In genomic region chr19:7044706-7045105, GRCm38 (mm10) we compare ENCODE assay signal across 24 mouse cellular contexts. TPM values are rescaled to one million over a fixed set of nuclear protein-coding genes. Genes with fewer than 3 reads are reported as not detected.
A peak's percentile ranks its signal among the peaks of the same experiment; 100 is the strongest.
DNase-seq lines count a peak whose midpoint lies in the region; ATAC-seq and TF ChIP-seq lines count a peak whose summit lies in the region.
"Had no signal": no experiment of that assay in that cellular context is flagged by ENCODE, and none has a peak within 500 bp of the region (broad histone marks: within the 10 kb centered on the region; RNA-seq: fewer than 3 reads in every experiment).

No protein-coding gene starts in this region.

- ATAC-seq in limb, embryonic 15.5 days (ENCODE audit: insufficient number of reproducible peaks, low FRiP score, low TSS enrichment, low read depth) = no peak
- no peak for ATAC-seq in heart, embryonic 14.5 days (ENCODE audit: insufficient number of reproducible peaks, insufficient read depth, low FRiP score, low read depth)
- ATAC-seq: forebrain, embryonic 14.5 days; intestine, postnatal 0 days; midbrain, embryonic 15.5 days had no signal

- H3K4me3 ChIP-seq in limb, embryonic 15.5 days = no peak overlapping the region
- H3K4me3 ChIP-seq in limb, embryonic 10.5 days = no peak overlapping the region
- no peak overlapping the region for H3K4me3 ChIP-seq in heart, embryonic 14.5 days (ENCODE audit: control insufficient read depth in 1 of 2, insufficient read depth in 1 of 2, low read depth in 1 of 2, low read length in 2 of 2)
- no peak overlapping the region for H3K4me3 ChIP-seq in olfactory bulb, adult 2 months (ENCODE audit: insufficient read depth, low read depth, low read length)
- H3K4me3 ChIP-seq: embryonic facial prominence, embryonic 13.5 days; kidney, embryonic 15.5 days; megakaryocyte, embryonic 14.5 days; midbrain, embryonic 15.5 days; neural tube, embryonic 15.5 days had no signal

- no peaks in the 10 kb centered on the region for H3K36me3 ChIP-seq in limb, embryonic 15.5 days
- no peaks in the 10 kb centered on the region for H3K36me3 ChIP-seq in limb, embryonic 10.5 days
- no peaks in the 10 kb centered on the region for H3K36me3 ChIP-seq in heart, embryonic 14.5 days (ENCODE audit: control insufficient read depth, insufficient read depth, low read length)
- H3K36me3 ChIP-seq: embryonic facial prominence, embryonic 13.5 days; kidney, embryonic 15.5 days; midbrain, embryonic 15.5 days; neural tube, embryonic 15.5 days had no signal

- 28% methylated on average over 4 of the region's 4 CpGs for WGBS in limb, embryonic 15.5 days
- WGBS in limb, embryonic 10.5 days = 36% methylated on average over 4 of the region's 4 CpGs
- WGBS in heart, embryonic 14.5 days = 15% methylated on average over 4 of the region's 4 CpGs
- WGBS in olfactory bulb, adult 2 months = 21% methylated on average over 4 of the region's 4 CpGs

- TF ChIP-seq POLR2A in olfactory bulb, adult 2 months (IDR thresholded peaks at IDR 0.05; ENCODE audit: insufficient read depth, low read depth, low read length) = no peak

- H3K4me1 ChIP-seq in limb, embryonic 15.5 days = peaks cover 6% of the 10 kb centered on the region; the same call in 1 of the 2 replicates
- peaks cover 6% of the 10 kb centered on the region for H3K4me1 ChIP-seq in limb, embryonic 10.5 days
- H3K4me1 ChIP-seq in heart, embryonic 14.5 days (ENCODE audit: control insufficient read depth in 2 of 2, insufficient read depth in 2 of 2, low read length in 2 of 2) = peaks cover 12 to 13% of the 10 kb centered on the region in 2 experiments
- H3K4me1 ChIP-seq in olfactory bulb, adult 2 months (ENCODE audit: control insufficient read depth, insufficient read depth, low read length) = peaks cover 21% of the 10 kb centered on the region

- H3K9ac ChIP-seq in limb, embryonic 15.5 days = 0 out of 2 replicates have a peak overlapping the region, but pooled peaks have one; percentile 2
- peak overlapping the region; percentile 42 for H3K9ac ChIP-seq in heart, embryonic 14.5 days (ENCODE audit: low read length)
- H3K9ac ChIP-seq: embryonic facial prominence, embryonic 13.5 days; kidney, embryonic 15.5 days; liver, embryonic 14.5 days; lung, embryonic 14.5 days; midbrain, embryonic 15.5 days; neural tube, embryonic 15.5 days had no signal

- no peak overlapping the region for H3K4me2 ChIP-seq in limb, embryonic 15.5 days
- H3K4me2 ChIP-seq in heart, embryonic 14.5 days (ENCODE audit: low read length) = no peak overlapping the region
- H3K4me2 ChIP-seq: embryonic facial prominence, embryonic 13.5 days; kidney, embryonic 15.5 days; lung, embryonic 14.5 days; midbrain, embryonic 15.5 days; neural tube, embryonic 15.5 days had no signal

- DNase-seq in heart, adult 18-20 months = peak; percentile 44 to 66
- DNase-seq in heart, postnatal 4 days = no peak
- DNase-seq in limb, embryonic 10.5 days (ENCODE audit: low spot score) = no peak
- DNase-seq in right cerebral cortex, postnatal 4 days = no peak
- DNase-seq in thymus, postnatal 14 days = no peak
- DNase-seq: adrenal gland, adult 8-10 months; cerebellum, adult 18-20 months; cerebellum, postnatal 14 days; gastrocnemius, postnatal 14 days; kidney, postnatal 36 days; layer of hippocampus, adult 9-11 months; lung, embryonic 14.5 days had no signal

- H3K9me3 ChIP-seq in limb, embryonic 15.5 days = no peaks in the 10 kb centered on the region
- no peaks in the 10 kb centered on the region for H3K9me3 ChIP-seq in limb, embryonic 10.5 days (replicated peaks)
- H3K9me3 ChIP-seq in heart, embryonic 14.5 days (ENCODE audit: control insufficient read depth, low read length) = no peaks in the 10 kb centered on the region
- H3K9me3 ChIP-seq: embryonic facial prominence, embryonic 13.5 days; kidney, embryonic 15.5 days; midbrain, embryonic 15.5 days; neural tube, embryonic 15.5 days had no signal

- no peak overlapping the region for H3K27ac ChIP-seq in limb, embryonic 15.5 days
- H3K27ac ChIP-seq in limb, embryonic 10.5 days = no peak overlapping the region
- H3K27ac ChIP-seq in heart, embryonic 14.5 days (replicated peaks in 1 of 2; ENCODE audit: control insufficient read depth in 1 of 2, insufficient read depth in 1 of 2, low read depth in 2 of 2, low read length in 2 of 2) = peak overlapping the region; percentile 67 to 90
- peak overlapping the region; percentile 84 for H3K27ac ChIP-seq in olfactory bulb, adult 2 months (ENCODE audit: insufficient read depth, low read depth, low read length)
- H3K27ac ChIP-seq: embryonic facial prominence, embryonic 13.5 days; kidney, embryonic 15.5 days; liver, embryonic 14.5 days; midbrain, embryonic 15.5 days; neural tube, embryonic 15.5 days; stomach, postnatal 0 days had no signal

- H3K27me3 ChIP-seq in limb, embryonic 15.5 days = no peaks in the 10 kb centered on the region
- H3K27me3 ChIP-seq in limb, embryonic 10.5 days (ENCODE audit: low read depth, poor library complexity, severe bottlenecking) = no peaks in the 10 kb centered on the region
- no peaks in the 10 kb centered on the region for H3K27me3 ChIP-seq in heart, embryonic 14.5 days (ENCODE audit: control insufficient read depth, insufficient read depth, low read length)
- H3K27me3 ChIP-seq: embryonic facial prominence, embryonic 13.5 days; kidney, embryonic 15.5 days; midbrain, embryonic 15.5 days; neural tube, embryonic 15.5 days had no signal

- no peak for TF ChIP-seq CTCF in olfactory bulb, adult 2 months (IDR thresholded peaks at IDR 0.05; ENCODE audit: insufficient read depth, low read depth, low read length)

RNA-seq across cellular contexts. Expression of gene Stip1, which starts 4.9 kb away (rescaled TPM):
- total RNA-seq in heart, adult 18-20 months (2021) = 100 to 1,000 TPM; 137 to 160 TPM
- 100 to 1,000 TPM; 139 to 151 TPM for total RNA-seq in heart, postnatal 4 days (2021)
- 207 and 226 TPM in 2 replicates for polyA plus RNA-seq in limb, embryonic 15.5 days (2015; fragmentation: Nextera tagmentation; extraction: Ambion mirVana)
- 455 and 483 TPM in 2 replicates for polyA plus RNA-seq in limb, embryonic 10.5 days (2016; fragmentation: Nextera tagmentation; extraction: Ambion mirVana)
- 174 and 175 TPM in 2 replicates for polyA plus RNA-seq in heart, embryonic 14.5 days (2014; fragmentation: Nextera tagmentation; extraction: Ambion mirVana)
- 145 and 219 TPM in 2 replicates for polyA plus RNA-seq in olfactory bulb, adult 2 months (2012; ENCODE audit: insufficient read depth, insufficient read length, low replicate concordance, missing spikeins)

RNA-seq across cellular contexts. Expression of gene Macrod1, which starts 11.9 kb away (rescaled TPM):
- total RNA-seq in heart, adult 18-20 months (2021) = 100 to 1,000 TPM; 303 to 332 TPM
- total RNA-seq in heart, postnatal 4 days (2021) = 100 to 1,000 TPM; 107 to 126 TPM
- 18.2 and 27.2 TPM in 2 replicates for polyA plus RNA-seq in limb, embryonic 15.5 days (2015; fragmentation: Nextera tagmentation; extraction: Ambion mirVana)
- polyA plus RNA-seq in limb, embryonic 10.5 days (2016; fragmentation: Nextera tagmentation; extraction: Ambion mirVana) = 2.8 and 4.4 TPM in 2 replicates
- polyA plus RNA-seq in heart, embryonic 14.5 days (2014; fragmentation: Nextera tagmentation; extraction: Ambion mirVana) = 50.5 and 53.0 TPM in 2 replicates
- polyA plus RNA-seq in olfactory bulb, adult 2 months (2012; ENCODE audit: insufficient read depth, insufficient read length, low replicate concordance, missing spikeins) = not detected in 2 replicates

RNA-seq across cellular contexts. Expression of gene Fermt3, which starts 25.4 kb away (rescaled TPM):
- total RNA-seq in heart, adult 18-20 months (2021) = 1 to 10 TPM; 4.4 to 6.0 TPM
- total RNA-seq in heart, postnatal 4 days (2021) = 1 to 10 TPM; 3.5 to 3.7 TPM
- polyA plus RNA-seq in limb, embryonic 15.5 days (2015; fragmentation: Nextera tagmentation; extraction: Ambion mirVana) = 13.1 TPM in 2 replicates
- 7.0 and 7.5 TPM in 2 replicates for polyA plus RNA-seq in limb, embryonic 10.5 days (2016; fragmentation: Nextera tagmentation; extraction: Ambion mirVana)
- 5.2 and 6.6 TPM in 2 replicates for polyA plus RNA-seq in heart, embryonic 14.5 days (2014; fragmentation: Nextera tagmentation; extraction: Ambion mirVana)
- not detected in 2 replicates for polyA plus RNA-seq in olfactory bulb, adult 2 months (2012; ENCODE audit: insufficient read depth, insufficient read length, low replicate concordance, missing spikeins)

RNA-seq across cellular contexts. Expression of gene Trpt1, which starts 48.8 kb away (rescaled TPM):
- 10 to 100 TPM; 22.4 to 26.4 TPM for total RNA-seq in heart, adult 18-20 months (2021)
- total RNA-seq in heart, postnatal 4 days (2021) = 10 to 100 TPM; 22.6 to 25.7 TPM
- 11.9 and 12.2 TPM in 2 replicates for polyA plus RNA-seq in limb, embryonic 15.5 days (2015; fragmentation: Nextera tagmentation; extraction: Ambion mirVana)
- 7.4 and 10.6 TPM in 2 replicates for polyA plus RNA-seq in limb, embryonic 10.5 days (2016; fragmentation: Nextera tagmentation; extraction: Ambion mirVana)
- 20.0 and 22.0 TPM in 2 replicates for polyA plus RNA-seq in heart, embryonic 14.5 days (2014; fragmentation: Nextera tagmentation; extraction: Ambion mirVana)
- not detected in 2 replicates for polyA plus RNA-seq in olfactory bulb, adult 2 months (2012; ENCODE audit: insufficient read depth, insufficient read length, low replicate concordance, missing spikeins)

RNA-seq across cellular contexts. Expression of gene Nudt22, which starts 48.8 kb away (rescaled TPM):
- total RNA-seq in heart, adult 18-20 months (2021) = 10 to 100 TPM; 23.7 to 25.4 TPM
- total RNA-seq in heart, postnatal 4 days (2021) = 10 to 100 TPM; 27.2 to 29.0 TPM
- polyA plus RNA-seq in limb, embryonic 15.5 days (2015; fragmentation: Nextera tagmentation; extraction: Ambion mirVana) = 21.7 and 24.1 TPM in 2 replicates
- 21.1 and 21.2 TPM in 2 replicates for polyA plus RNA-seq in limb, embryonic 10.5 days (2016; fragmentation: Nextera tagmentation; extraction: Ambion mirVana)
- polyA plus RNA-seq in heart, embryonic 14.5 days (2014; fragmentation: Nextera tagmentation; extraction: Ambion mirVana) = 29.7 and 31.8 TPM in 2 replicates
- not detected in 2 replicates for polyA plus RNA-seq in olfactory bulb, adult 2 months (2012; ENCODE audit: insufficient read depth, insufficient read length, low replicate concordance, missing spikeins)

Comparison
In these comparisons a context has a peak if more than half of its experiments do, and no peak if none do; other contexts are left out.
1. DNase-seq: peak in heart, adult 18-20 months (2 of 2); none in heart, postnatal 4 days (single experiment), limb, embryonic 10.5 days (single experiment), right cerebral cortex, postnatal 4 days (single experiment) and thymus, postnatal 14 days (single experiment).
2. H3K27ac ChIP-seq: peak in heart, embryonic 14.5 days (2 of 2) and olfactory bulb, adult 2 months (single experiment); none in limb, embryonic 15.5 days (single experiment) and limb, embryonic 10.5 days (single experiment).